17 mouse cellular contexts compared by ENCODE assay signal in genomic region chr15:31972891-31973290, GRCm38 (mm10).
DNase-seq lines count a peak whose midpoint lies in the region; ATAC-seq and TF ChIP-seq lines count a peak whose summit lies in the region.
"Had no signal": no experiment of that assay in that cellular context is flagged by ENCODE, and none has a peak within 500 bp of the region (broad histone marks: within the 10 kb centered on the region; RNA-seq: fewer than 3 reads in every experiment).

No protein-coding gene starts in this region.

- H3K4me3 ChIP-seq in midbrain, postnatal 0 days (ENCODE audit: low read depth, low read length), result no peak overlapping the region
- H3K4me3 ChIP-seq: embryonic facial prominence, embryonic 10.5 days; embryonic facial prominence, embryonic 12.5 days; forebrain, embryonic 13.5 days; forebrain, embryonic 15.5 days had no signal

- TF ChIP-seq CTCF in midbrain, postnatal 0 days (IDR thresholded peaks at IDR 0.05), result no peak

- DNase-seq in cerebellum, postnatal 10 days, result peak; percentile 51 to 68
- no peak for DNase-seq in cerebellum, adult 9-11 months
- peak; percentile 55 for DNase-seq in heart, adult 11 months
- no peak for DNase-seq in heart, adult 8-10 months (ENCODE audit: low spot score)
- DNase-seq in brain, adult 2 months (ENCODE audit: low read depth, low spot score), result peak; percentile 45
- DNase-seq in midbrain, postnatal 0 days (ENCODE audit: low spot score), result no peak
- DNase-seq: adrenal gland, adult 2 months; adrenal gland, postnatal 10 days; adrenal gland, postnatal 25 days; cerebellum, adult 11 months; cerebellum, adult 8-10 months; cerebellum, postnatal 36 days; forebrain, postnatal 0 days had no signal

- H3K36me3 ChIP-seq in midbrain, postnatal 0 days (ENCODE audit: insufficient read depth, low read length), result no peaks in the 10 kb centered on the region
- H3K36me3 ChIP-seq: embryonic facial prominence, embryonic 10.5 days; embryonic facial prominence, embryonic 12.5 days; forebrain, embryonic 15.5 days had no signal

- no peak for ATAC-seq in midbrain, postnatal 0 days (ENCODE audit: low FRiP score)
- ATAC-seq: forebrain, embryonic 13.5 days; forebrain, embryonic 15.5 days; forebrain, postnatal 0 days had no signal

- H3K4me2 ChIP-seq in midbrain, postnatal 0 days (ENCODE audit: low read depth, low read length, poor library complexity, severe bottlenecking), result no peak overlapping the region
- H3K4me2 ChIP-seq: embryonic facial prominence, embryonic 12.5 days; forebrain, embryonic 13.5 days; forebrain, embryonic 15.5 days had no signal

- no peaks in the 10 kb centered on the region for H3K4me1 ChIP-seq in midbrain, postnatal 0 days (ENCODE audit: insufficient read depth, low read length)
- H3K4me1 ChIP-seq: forebrain, embryonic 13.5 days; forebrain, embryonic 15.5 days had no signal

- no peak overlapping the region for H3K9ac ChIP-seq in midbrain, postnatal 0 days (replicated peaks; ENCODE audit: low read length, poor library complexity, severe bottlenecking)
- H3K9ac ChIP-seq: embryonic facial prominence, embryonic 12.5 days; forebrain, embryonic 13.5 days; forebrain, embryonic 15.5 days; forebrain, postnatal 0 days had no signal

- no peaks in the 10 kb centered on the region for H3K27me3 ChIP-seq in midbrain, postnatal 0 days (ENCODE audit: insufficient read depth, low read length)
- H3K27me3 ChIP-seq: embryonic facial prominence, embryonic 12.5 days; forebrain, embryonic 13.5 days; forebrain, embryonic 15.5 days had no signal

- H3K9me3 ChIP-seq in midbrain, postnatal 0 days (ENCODE audit: low read length), result no peaks in the 10 kb centered on the region
- H3K9me3 ChIP-seq: embryonic facial prominence, embryonic 10.5 days; embryonic facial prominence, embryonic 12.5 days; forebrain, embryonic 13.5 days; forebrain, embryonic 15.5 days had no signal

- WGBS in midbrain, postnatal 0 days, result 91% methylated on average over 7 of the region's 7 CpGs

- H3K27ac ChIP-seq in midbrain, postnatal 0 days (ENCODE audit: low read depth, low read length), result no peak overlapping the region
- H3K27ac ChIP-seq: embryonic facial prominence, embryonic 10.5 days; embryonic facial prominence, embryonic 12.5 days; forebrain, embryonic 13.5 days; forebrain, embryonic 15.5 days had no signal

Comparison
In these comparisons a context has a peak if more than half of its experiments do, and no peak if none do; other contexts are left out.
1. DNase-seq: peak in cerebellum, postnatal 10 days (2 of 2), heart, adult 11 months (single experiment) and brain, adult 2 months (single experiment); none in cerebellum, adult 9-11 months (single experiment), heart, adult 8-10 months (single experiment) and midbrain, postnatal 0 days (single experiment).